Mouse (Mus musculus) intestine, postnatal 0 days (tissue): ENCODE measurements around the gene Srr. TPM values are rescaled to one million over a fixed set of nuclear protein-coding genes. Genes with fewer than 3 reads are reported as not detected.

Experiments used
- ATAC-seq: fragments of 200-750 bp; cut with Nextera tagmentation; 2 replicates; pipeline ENCODE4 v1.8.0; 2017; ENCODE audit warnings: mild to moderate bottlenecking, moderate TSS enrichment, moderate library complexity
- H3K27ac ChIP-seq: fragments of 300-500 bp; sonication (generic); 2 replicates; pipeline ENCODE4 v1.5.1; 2014; ENCODE audit warnings: mild to moderate bottlenecking, low read depth, low read length, moderate library complexity
- H3K27me3 ChIP-seq: fragments of 300-500 bp; sonication (generic); replicated peaks from 2 replicates; pipeline ENCODE4 v1.6.1; 2014; ENCODE audit warnings: low read length, mixed read lengths; ENCODE audit not compliant: control insufficient read depth, insufficient read depth
- H3K36me3 ChIP-seq: fragments of 300-500 bp; sonication (generic); 2 replicates; pipeline ENCODE4 v1.6.1; 2014; ENCODE audit warnings: mild to moderate bottlenecking, moderate library complexity; ENCODE audit not compliant: control insufficient read depth, insufficient read depth
- H3K4me1 ChIP-seq: fragments of 300-500 bp; sonication (generic); replicated peaks from 2 replicates; pipeline ENCODE4 v1.6.1; 2014; ENCODE audit warnings: antibody characterized with exemption, low read length, mixed read lengths; ENCODE audit not compliant: control insufficient read depth, insufficient read depth
- H3K4me2 ChIP-seq: fragments of 300-500 bp; sonication (generic); replicated peaks from 2 replicates; pipeline ENCODE4 v1.6.1; 2014; ENCODE audit warnings: low read depth, mild to moderate bottlenecking, moderate library complexity
- H3K4me3 ChIP-seq: fragments of 300-500 bp; sonication (generic); 2 replicates; pipeline ENCODE4 v1.5.1; 2014; ENCODE audit warnings: low read depth, low read length
- H3K9ac ChIP-seq: fragments of 300-500 bp; sonication (generic); 2 replicates; pipeline ENCODE4 v1.6.1; 2014; ENCODE audit warnings: mild to moderate bottlenecking, low read depth, low read length
- H3K9me3 ChIP-seq: fragments of 300-500 bp; sonication (generic); 2 replicates; pipeline ENCODE4 v1.6.1; 2016; ENCODE audit warnings: mixed run types; ENCODE audit not compliant: control insufficient read depth
- CTCF ChIP-seq: sonication (generic); IDR thresholded peaks from 2 replicates; pipeline ENCODE4 v1.5.1; 2016; ENCODE audit warnings: low read depth, mild to moderate bottlenecking, control low read depth, antibody characterized with exemption, moderate library complexity
- WGBS: fragments of 180-500 bp; shearing (Covaris S2); extraction: QIAGEN DNeasy Blood & Tissue Kit; methylation state at CpG from one replicate; pipeline ENCODE4 v1.1.7; 2014; 5-methylcytosine and 5-hydroxymethylcytosine counted together
- polyA plus RNA-seq: library from polyadenylated mRNA; unstranded; fragments of >200 nt; fragmentation: Nextera tagmentation; extraction: Ambion mirVana; gene quantifications from 2 replicates; pipeline ENCODE4 v1.2.1, GENCODE M21; 2015

Srr gene
- polyA plus RNA-seq, 1 experiment from 2014 or later = 22.4 TPM

DNA sequence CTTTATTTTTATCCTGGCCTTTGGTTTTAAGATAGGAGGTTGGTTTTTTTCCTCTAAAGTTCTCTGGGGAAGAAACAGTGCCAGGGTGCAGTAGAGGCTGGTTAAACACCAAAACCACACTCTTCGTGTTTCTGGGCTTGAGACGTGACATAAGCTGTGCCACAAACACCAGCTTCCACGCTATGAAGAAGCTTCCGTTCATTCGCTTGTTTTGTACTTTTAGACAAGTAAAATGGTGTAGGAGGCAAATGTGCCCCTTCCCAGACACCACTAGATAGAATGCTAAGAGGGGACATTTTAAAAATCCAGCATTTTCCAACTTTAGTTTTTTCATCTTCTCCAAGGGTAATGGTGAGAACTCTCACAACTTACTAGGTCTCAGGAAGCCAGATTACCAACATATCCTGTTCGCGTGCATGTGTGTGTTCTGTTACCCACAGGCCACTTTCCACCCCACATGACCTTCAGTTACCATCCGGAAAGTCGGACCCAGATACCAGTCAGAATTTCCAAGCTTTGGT lies 34.3 kb upstream of the Srr start:
- no peak overlapping the region for H3K27ac ChIP-seq
- H3K9ac ChIP-seq = no peak overlapping the region
- TF ChIP-seq CTCF = no peak
- no peak overlapping the region for H3K4me3 ChIP-seq
- H3K9me3 ChIP-seq = no peaks in the 10 kb centered on the region
- H3K4me2 ChIP-seq = no peak overlapping the region
- peaks cover 5% of the 10 kb centered on the region for H3K4me1 ChIP-seq
- no peak for ATAC-seq
- H3K36me3 ChIP-seq = no peaks in the 10 kb centered on the region; the same call in 1 of the 2 replicates
- WGBS = 90% methylated on average over 9 of the region's 9 CpGs
- no peaks in the 10 kb centered on the region for H3K27me3 ChIP-seq

- 66% methylated on average over 2 of the region's 2 CpGs for WGBS
- H3K4me3 ChIP-seq = no peak overlapping the region
- H3K36me3 ChIP-seq = no peaks in the 10 kb centered on the region; the same call in 1 of the 2 replicates
- no peak for ATAC-seq
- no peak overlapping the region for H3K9ac ChIP-seq
- no peaks in the 10 kb centered on the region for H3K27me3 ChIP-seq
- H3K9me3 ChIP-seq = no peaks in the 10 kb centered on the region
- no peak overlapping the region for H3K4me2 ChIP-seq
- peaks cover 5% of the 10 kb centered on the region for H3K4me1 ChIP-seq
- no peak overlapping the region for H3K27ac ChIP-seq
- no peak for TF ChIP-seq CTCF
Observed at GRCm38 (mm10) chr11:74959501-74959900, 33.8 kb upstream of the Srr start.

DNA sequence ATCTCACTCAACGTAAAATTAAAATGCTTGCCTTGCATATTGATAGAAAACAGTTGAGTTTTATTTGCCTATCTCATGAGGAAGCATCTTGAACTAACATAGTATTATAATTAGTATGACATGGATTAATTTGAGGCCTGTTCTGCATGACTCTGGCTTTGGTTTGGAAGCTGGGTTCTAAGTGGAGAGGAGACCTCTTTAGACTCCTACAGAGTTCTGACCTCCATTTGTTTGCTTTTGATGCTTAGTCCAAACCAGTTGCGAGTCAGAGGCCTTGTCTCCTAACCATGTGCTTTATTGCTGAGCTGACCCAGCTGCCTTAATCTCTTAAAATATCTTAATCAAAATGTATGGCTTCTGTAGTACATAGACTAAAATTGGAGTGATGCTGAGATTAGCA lies 31.9 kb upstream of the Srr start:
- Histone ChIP-seq H3K4me2 (no peak overlapping the region), H3K4me3 (no peak overlapping the region), H3K4me1 (peaks cover 5% of the 10 kb centered on the region), H3K9me3 (no peaks in the 10 kb centered on the region), H3K9ac (no peak overlapping the region), H3K27ac (no peak overlapping the region), H3K36me3 (peaks cover 8% of the 10 kb centered on the region; the same call in 1 of the 2 replicates), H3K27me3 (no peaks in the 10 kb centered on the region)
- WGBS = 63% methylated on average over 2 of the region's 2 CpGs
- no peak for TF ChIP-seq CTCF
- no peak for ATAC-seq

DNA sequence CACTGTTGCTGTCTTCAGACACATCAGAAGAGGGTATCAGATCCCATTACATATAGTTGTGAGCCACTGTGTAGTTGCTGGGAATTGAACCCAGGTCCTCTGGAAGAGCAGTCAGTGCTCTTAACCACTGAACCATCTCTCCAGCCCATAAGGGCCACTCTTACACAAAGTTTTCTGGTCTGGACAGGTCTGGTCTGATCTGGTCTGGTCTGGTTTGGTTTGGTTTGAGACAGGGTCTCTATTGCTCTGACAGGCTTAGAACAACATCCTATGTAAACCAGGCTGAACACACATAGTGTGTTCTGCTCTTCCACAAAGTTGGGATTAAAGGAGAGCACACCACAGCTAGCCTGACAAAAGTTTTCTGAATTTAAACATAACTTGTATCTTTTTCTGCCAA lies 30.3 kb upstream of the Srr start:
- Histone ChIP-seq H3K4me3 (no peak overlapping the region), H3K27ac (no peak overlapping the region), H3K9me3 (no peaks in the 10 kb centered on the region), H3K4me1 (peaks cover 5% of the 10 kb centered on the region), H3K36me3 (peaks cover 18% of the 10 kb centered on the region; the same call in 1 of the 2 replicates), H3K4me2 (no peak overlapping the region), H3K27me3 (no peaks in the 10 kb centered on the region), H3K9ac (no peak overlapping the region)
- no peak for TF ChIP-seq CTCF
- no peak for ATAC-seq

GRCm38 (mm10) chr11:74954901-74955300 lies 29.2 kb upstream of the Srr start:
- H3K36me3 ChIP-seq = peaks cover 18% of the 10 kb centered on the region; the same call in 1 of the 2 replicates
- ATAC-seq = peak; percentile 86
- H3K9me3 ChIP-seq = no peaks in the 10 kb centered on the region
- no peak for TF ChIP-seq CTCF
- H3K4me3 ChIP-seq = no peak overlapping the region
- H3K27me3 ChIP-seq = no peaks in the 10 kb centered on the region
- H3K27ac ChIP-seq = peak overlapping the region; percentile 58
- peaks cover 5% of the 10 kb centered on the region for H3K4me1 ChIP-seq
- H3K4me2 ChIP-seq = no peak overlapping the region
- no peak overlapping the region for H3K9ac ChIP-seq

- H3K9ac ChIP-seq = no peak overlapping the region
- no peak overlapping the region for H3K27ac ChIP-seq
- no peaks in the 10 kb centered on the region for H3K4me1 ChIP-seq
- H3K4me2 ChIP-seq = no peak overlapping the region
- ATAC-seq = peak; percentile 33; the same call in 1 of the 2 replicates
- TF ChIP-seq CTCF = peak; percentile 75
- WGBS = 79% methylated on average over 3 of the region's 3 CpGs
- no peaks in the 10 kb centered on the region for H3K9me3 ChIP-seq
- H3K4me3 ChIP-seq = no peak overlapping the region
- peaks cover 29% of the 10 kb centered on the region for H3K36me3 ChIP-seq
- no peaks in the 10 kb centered on the region for H3K27me3 ChIP-seq
Observed at GRCm38 (mm10) chr11:74946348-74946747, 20.6 kb upstream of the Srr start.

GRCm38 (mm10) chr11:74930391-74930790 lies 4.6 kb upstream of the Srr start:
- 91% methylated on average over 7 of the region's 7 CpGs for WGBS
- no peaks in the 10 kb centered on the region; the same call in 1 of the 2 replicates for H3K4me1 ChIP-seq
- H3K36me3 ChIP-seq = peaks cover 38% of the 10 kb centered on the region

More at GRCm38 (mm10) chr11:74930391-74930790, 4.6 kb upstream of the Srr start:
- Histone ChIP-seq H3K27ac (no peak overlapping the region), H3K27me3 (no peaks in the 10 kb centered on the region), H3K9me3 (no peaks in the 10 kb centered on the region), H3K4me2 (no peak overlapping the region), H3K4me3 (no peak overlapping the region), H3K9ac (no peak overlapping the region)
- no peak for TF ChIP-seq CTCF
- no peak for ATAC-seq
